In genomic region chr7:67772231-67772630, GRCm38 (mm10) we compare ENCODE assay signal across 23 mouse cellular contexts. TPM values are rescaled to one million over a fixed set of nuclear protein-coding genes. Genes with fewer than 3 reads are reported as not detected.
"Had no signal": no experiment of that assay in that cellular context is flagged by ENCODE, and none has a peak within 500 bp of the region (broad histone marks: within the 10 kb centered on the region; RNA-seq: fewer than 3 reads in every experiment).

No protein-coding gene starts in this region.

- H3K4me2 ChIP-seq: lung, embryonic 15.5 days; midbrain, embryonic 13.5 days; neural tube, embryonic 13.5 days; neural tube, embryonic 15.5 days had no signal

- H3K27ac ChIP-seq: lung, embryonic 15.5 days; macrophage; midbrain, embryonic 10.5 days; midbrain, embryonic 13.5 days; neural tube, embryonic 13.5 days; neural tube, embryonic 15.5 days had no signal

- ATAC-seq: liver, postnatal 0 days; lung, postnatal 0 days; midbrain, embryonic 13.5 days; midbrain, embryonic 16.5 days had no signal

- H3K36me3 ChIP-seq: lung, embryonic 15.5 days; midbrain, embryonic 10.5 days; midbrain, embryonic 13.5 days; neural tube, embryonic 13.5 days; neural tube, embryonic 15.5 days had no signal

- H3K4me3 ChIP-seq: lung, embryonic 15.5 days; megakaryocyte, embryonic 14.5 days; midbrain, embryonic 10.5 days; midbrain, embryonic 13.5 days; myocyte; neural tube, embryonic 13.5 days; neural tube, embryonic 15.5 days had no signal

- H3K27me3 ChIP-seq: lung, embryonic 15.5 days; midbrain, embryonic 13.5 days; neural tube, embryonic 13.5 days; neural tube, embryonic 15.5 days had no signal

- H3K9ac ChIP-seq: liver, postnatal 0 days; lung, embryonic 15.5 days; midbrain, embryonic 13.5 days; neural tube, embryonic 13.5 days; neural tube, embryonic 15.5 days had no signal

- H3K4me1 ChIP-seq: megakaryocyte, embryonic 14.5 days had no signal

- H3K9me3 ChIP-seq: lung, embryonic 15.5 days; midbrain, embryonic 10.5 days; midbrain, embryonic 13.5 days; neural tube, embryonic 15.5 days had no signal

- DNase-seq: liver, postnatal 0 days; lung, adult 2 months; lung, postnatal 14 days; lung, postnatal 36 days; retina, postnatal 1 day; right cerebral cortex, adult 18-20 months; right cerebral cortex, postnatal 25 days; right cerebral cortex, postnatal 4 days; spleen, adult 18-20 months; thymus, adult 18-20 months; thymus, postnatal 14 days; thymus, postnatal 36 days had no signal

RNA-seq across cellular contexts. Expression of gene Synm, which starts 12.7 kb away (rescaled TPM):
- total RNA-seq: megakaryocyte progenitor cell, adult 5-6 weeks had no signal
- polyA plus RNA-seq: macrophage had no signal
